Mouse (Mus musculus) kidney, adult 9 months (tissue): ENCODE measurements at regions not wholly inside any gene's neighbourhood (a gene's known extent, or its start where the extent isn't known, plus 50 kb on each side); places are given as distances from the start of the nearest gene placed in this dataset.

ENCODE experiments used
- DNase-seq: peaks from one replicate; pipeline ENCODE4 v3.0.0; 2022

GRCm38 (mm10) chr10:92483592-92483991, 238.6 kb downstream of the Nedd1 start:
- DNase-seq = peak; percentile 75

GRCm38 (mm10) chr10:92473282-92473681, 248.9 kb downstream of the Nedd1 start:
- DNase-seq = no peak

- no peak for DNase-seq
These were observed 251.1 kb downstream of the Nedd1 start for GRCm38 (mm10) chr10:92471111-92471510.

GRCm38 (mm10) chr10:92455195-92455594, 267.0 kb downstream of the Nedd1 start:
- no peak for DNase-seq

- DNase-seq = no peak
These were observed 268.7 kb downstream of the Nedd1 start for GRCm38 (mm10) chr10:92453550-92453949.

GRCm38 (mm10) chr10:92445957-92446356, 276.3 kb downstream of the Nedd1 start:
- no peak for DNase-seq

- DNase-seq = no peak
These were observed 283.4 kb downstream of the Nedd1 start for GRCm38 (mm10) chr10:92438621-92439394.

- DNase-seq = no peak
These were observed 293.0 kb downstream of the Nedd1 start for GRCm38 (mm10) chr10:92429256-92429655.

GRCm38 (mm10) chr10:92428026-92428425, 294.2 kb downstream of the Nedd1 start:
- DNase-seq = no peak

GRCm38 (mm10) chr10:92426443-92426842, 295.8 kb downstream of the Nedd1 start:
- DNase-seq = no peak

- DNase-seq = peak; percentile 54
These were observed 309.5 kb downstream of the Nedd1 start for GRCm38 (mm10) chr10:92412737-92413136.

GRCm38 (mm10) chr10:92410813-92411325, 311.4 kb downstream of the Nedd1 start:
- DNase-seq = peak; percentile 28

GRCm38 (mm10) chr10:92404697-92405293, 317.4 kb downstream of the Nedd1 start:
- no peak for DNase-seq

- no peak for DNase-seq
These were observed 321.6 kb downstream of the Nedd1 start for GRCm38 (mm10) chr10:92400587-92401090.

GRCm38 (mm10) chr10:92389176-92389732, 333.0 kb downstream of the Nedd1 start:
- DNase-seq = no peak

- no peak for DNase-seq
These were observed 355.1 kb downstream of the Nedd1 start for GRCm38 (mm10) chr10:92367126-92367525.

GRCm38 (mm10) chr10:92356738-92357137, 365.5 kb downstream of the Nedd1 start:
- DNase-seq = no peak

GRCm38 (mm10) chr10:92349043-92349442, 373.2 kb downstream of the Nedd1 start:
- DNase-seq = no peak

GRCm38 (mm10) chr10:92347960-92348675, 374.1 kb downstream of the Nedd1 start:
- DNase-seq = no peak

GRCm38 (mm10) chr10:92339671-92340070, 382.5 kb downstream of the Nedd1 start:
- no peak for DNase-seq

- no peak for DNase-seq
These were observed 385.3 kb downstream of the Nedd1 start for GRCm38 (mm10) chr10:92336949-92337348.

GRCm38 (mm10) chr10:92336138-92336537, 386.1 kb downstream of the Nedd1 start:
- DNase-seq = no peak

GRCm38 (mm10) chr10:92335141-92335540, 387.1 kb downstream of the Nedd1 start:
- no peak for DNase-seq
